Comparison of ENCODE assay signal across 21 mouse cellular contexts in genomic region chr9:54658773-54659172, GRCm38 (mm10). TPM values are rescaled to one million over a fixed set of nuclear protein-coding genes. Genes with fewer than 3 reads are reported as not detected.
"Had no signal": no experiment of that assay in that cellular context is flagged by ENCODE, and none has a peak within 500 bp of the region (broad histone marks: within the 10 kb centered on the region; RNA-seq: fewer than 3 reads in every experiment).

No protein-coding gene starts in this region.

- DNase-seq: kidney, adult 18-20 months; kidney, adult 9 months; kidney, postnatal 14 days; kidney, postnatal 4 days; layer of hippocampus, postnatal 36 days; liver, embryonic 13.5 days; lung, adult 2 months; lung, postnatal 14 days; lung, postnatal 4 days; midbrain, embryonic 14.5 days; right cerebral cortex, adult 18-20 months; right cerebral cortex, postnatal 14 days; right cerebral cortex, postnatal 4 days; thymus, adult 2 months; thymus, postnatal 14 days; thymus, postnatal 4 days had no signal

- H3K27ac ChIP-seq: left cerebral cortex, adult 2 months; liver, embryonic 13.5 days; neural tube, embryonic 12.5 days; stomach, postnatal 0 days had no signal

- H3K9me3 ChIP-seq: liver, embryonic 13.5 days; neural tube, embryonic 12.5 days had no signal

- H3K27me3 ChIP-seq: liver, embryonic 13.5 days; neural tube, embryonic 12.5 days had no signal

- H3K9ac ChIP-seq: liver, embryonic 13.5 days; neural tube, embryonic 12.5 days had no signal

- H3K4me3 ChIP-seq: left cerebral cortex, adult 2 months; liver, embryonic 13.5 days; neural tube, embryonic 12.5 days had no signal

- H3K36me3 ChIP-seq: liver, embryonic 13.5 days; neural tube, embryonic 12.5 days had no signal

- H3K4me2 ChIP-seq: liver, embryonic 13.5 days; midbrain, embryonic 11.5 days; neural tube, embryonic 12.5 days had no signal

RNA-seq across cellular contexts. Expression of gene Acsbg1, which starts 2.9 kb away (rescaled TPM):
- total RNA-seq: megakaryocyte-erythroid progenitor cell, adult 5-6 weeks had no signal
